Mouse (Mus musculus) cerebellum, adult 9-11 months (tissue): Measurements from ENCODE around the gene Mboat1.
A peak's percentile ranks its signal among the peaks of the same experiment; 100 is the strongest.

Source experiments
- DNase-seq: peaks from one replicate; pipeline ENCODE4 v3.0.0; 2022

Gene Mboat1

GRCm38 (mm10) chr13:30136243-30136922 is at the start of gene Mboat1:
Gene Mboat1 (plus strand): TSS chr13:30136489.
- DNase-seq: peak; percentile 49

- DNase-seq: no peak
Measured at GRCm38 (mm10) chr13:30093086-30093485, 43.2 kb upstream of the Mboat1 start.

- DNase-seq: no peak
Measured at GRCm38 (mm10) chr13:30095851-30096250, 40.4 kb upstream of the Mboat1 start.

- no peak for DNase-seq
Measured at GRCm38 (mm10) chr13:30096536-30096935, 39.8 kb upstream of the Mboat1 start.

GRCm38 (mm10) chr13:30109001-30109600 is 27.2 kb upstream of the Mboat1 start:
- DNase-seq: no peak

- DNase-seq: no peak
Measured at GRCm38 (mm10) chr13:30115792-30116191, 20.5 kb upstream of the Mboat1 start.

GRCm38 (mm10) chr13:30136923-30137629 is 787 bp downstream of the Mboat1 start:
- DNase-seq: no peak

GRCm38 (mm10) chr13:30137951-30138350 is 1.7 kb downstream of the Mboat1 start:
- DNase-seq: no peak

- no peak for DNase-seq
Measured at GRCm38 (mm10) chr13:30140149-30140548, 3.9 kb downstream of the Mboat1 start.

GRCm38 (mm10) chr13:30140646-30141045 is 4.4 kb downstream of the Mboat1 start:
- DNase-seq: no peak

GRCm38 (mm10) chr13:30141996-30142395 is 5.7 kb downstream of the Mboat1 start:
- DNase-seq: no peak

- DNase-seq: no peak
Measured at GRCm38 (mm10) chr13:30146468-30146867, 10.2 kb downstream of the Mboat1 start.

- no peak for DNase-seq
Measured at GRCm38 (mm10) chr13:30154264-30154663, 18.0 kb downstream of the Mboat1 start.

GRCm38 (mm10) chr13:30159626-30160025 is 23.3 kb downstream of the Mboat1 start:
- DNase-seq: no peak

GRCm38 (mm10) chr13:30163521-30163920 is 27.2 kb downstream of the Mboat1 start:
- DNase-seq: no peak

- no peak for DNase-seq
Measured at GRCm38 (mm10) chr13:30166138-30167090, 30.1 kb downstream of the Mboat1 start.

- no peak for DNase-seq
Measured at GRCm38 (mm10) chr13:30167499-30167898, 31.2 kb downstream of the Mboat1 start.

- no peak for DNase-seq
Measured at GRCm38 (mm10) chr13:30168803-30169202, 32.5 kb downstream of the Mboat1 start.

GRCm38 (mm10) chr13:30170061-30170460 is 33.8 kb downstream of the Mboat1 start:
- DNase-seq: no peak

- no peak for DNase-seq
Measured at GRCm38 (mm10) chr13:30174586-30174985, 38.3 kb downstream of the Mboat1 start.

GRCm38 (mm10) chr13:30177356-30177755 is 41.1 kb downstream of the Mboat1 start:
- no peak for DNase-seq

- DNase-seq: no peak
Measured at GRCm38 (mm10) chr13:30185549-30185948, 49.3 kb downstream of the Mboat1 start.

GRCm38 (mm10) chr13:30185959-30186358 is 49.7 kb downstream of the Mboat1 start:
- DNase-seq: no peak
